Mouse (Mus musculus): ENCODE results near the gene Rfx8.

The Rfx8 gene

DNA sequence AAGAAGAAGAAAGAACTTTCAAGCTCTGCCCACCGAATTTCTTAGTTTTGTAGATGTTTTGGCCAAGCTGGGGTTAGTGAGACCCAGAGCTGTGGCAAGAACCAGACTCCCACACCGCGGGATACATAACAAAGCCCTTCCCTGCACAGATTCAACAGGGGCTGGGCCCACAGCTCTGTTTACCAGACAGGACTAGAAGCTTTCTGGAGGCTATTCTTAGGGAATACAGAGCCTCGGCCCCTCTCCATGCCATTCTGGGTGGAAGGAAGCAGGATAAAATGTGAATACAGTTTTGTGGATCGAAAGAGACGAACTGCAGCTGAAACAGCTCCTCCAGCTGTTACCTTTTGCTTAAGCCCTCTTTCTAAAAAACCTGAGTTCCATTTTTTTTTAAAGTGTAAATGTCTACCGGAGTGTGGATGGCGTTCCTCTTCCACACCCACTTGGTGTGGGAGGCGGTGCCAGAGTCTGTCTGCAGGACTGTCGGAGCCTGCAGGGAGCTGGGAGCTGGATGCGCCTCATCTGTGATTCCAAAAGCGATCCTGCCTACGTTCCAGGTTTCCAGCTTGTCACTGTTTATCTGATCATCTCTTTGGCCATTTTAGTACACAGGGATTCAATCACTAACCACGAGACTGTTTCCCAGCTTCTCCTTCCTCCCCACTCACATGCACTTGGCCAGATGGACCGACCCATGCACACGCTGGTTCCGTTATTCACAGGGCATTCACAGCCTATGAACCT is 70.9 kb downstream of the Rfx8 start:
- intact Hi-C loops (cut with DNase I), result no loop called here

DNA sequence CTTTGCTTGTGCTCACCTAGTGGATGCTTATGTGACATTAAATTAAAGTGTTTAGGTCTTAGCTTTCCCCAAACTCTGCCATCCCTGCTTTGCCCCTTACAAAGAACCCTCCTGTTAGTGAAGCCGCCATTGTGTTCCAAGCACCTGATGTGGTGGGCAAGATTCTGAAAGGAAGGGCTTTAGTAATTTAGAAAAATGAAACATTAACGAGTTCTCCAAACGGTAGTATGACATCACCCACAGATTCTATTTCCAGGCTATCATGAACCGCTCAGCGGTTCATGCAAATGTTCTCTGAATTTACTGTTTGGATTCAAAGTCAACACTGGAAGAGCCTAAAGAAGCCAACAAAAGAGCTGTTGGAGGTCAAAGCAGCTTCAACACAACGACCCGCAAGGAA is 72.2 kb downstream of the Rfx8 start:
- intact Hi-C loops (cut with DNase I), result no loop called here

DNA sequence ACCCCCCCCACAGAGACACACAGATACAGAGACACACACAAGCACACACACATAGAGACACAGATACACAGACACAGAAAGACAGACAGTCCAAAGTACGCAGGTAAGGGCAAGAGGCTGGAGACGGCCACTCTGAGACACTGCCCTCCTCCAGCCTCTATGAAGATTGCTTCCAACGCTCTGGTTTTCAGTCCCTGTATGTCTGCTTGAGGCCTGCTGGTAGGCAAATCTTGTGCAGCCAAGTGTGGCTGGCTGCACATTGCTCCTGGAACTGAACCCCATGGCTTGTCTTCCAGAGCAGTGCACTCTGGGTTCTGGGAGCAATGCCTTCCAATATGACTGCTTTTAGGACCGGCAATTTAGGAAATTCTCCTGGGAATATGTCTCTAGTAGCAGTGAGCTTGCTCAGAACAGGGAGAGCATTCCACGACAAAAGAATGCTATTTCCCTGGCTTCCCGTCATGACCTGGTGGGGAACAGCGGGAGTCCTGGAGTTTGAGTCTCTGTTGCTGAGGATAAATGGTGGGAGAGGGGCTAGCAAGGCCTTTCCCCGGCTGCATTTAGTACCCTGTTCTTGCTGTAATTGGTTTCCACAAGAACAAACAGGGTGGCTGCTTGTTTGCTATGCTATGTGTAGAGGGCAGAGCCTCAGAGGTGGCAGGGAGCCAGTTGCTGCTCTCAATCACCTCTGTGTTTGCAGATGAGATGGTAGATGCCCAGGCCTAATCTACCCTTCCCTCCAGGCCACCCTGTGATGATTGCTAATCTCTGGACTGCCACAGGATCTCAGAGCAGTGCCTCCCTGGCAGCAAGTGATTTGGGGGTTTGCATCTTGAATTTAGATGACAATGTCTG is 74.7 kb downstream of the Rfx8 start:
- intact Hi-C loops (cut with DNase I), result no loop called here

DNA sequence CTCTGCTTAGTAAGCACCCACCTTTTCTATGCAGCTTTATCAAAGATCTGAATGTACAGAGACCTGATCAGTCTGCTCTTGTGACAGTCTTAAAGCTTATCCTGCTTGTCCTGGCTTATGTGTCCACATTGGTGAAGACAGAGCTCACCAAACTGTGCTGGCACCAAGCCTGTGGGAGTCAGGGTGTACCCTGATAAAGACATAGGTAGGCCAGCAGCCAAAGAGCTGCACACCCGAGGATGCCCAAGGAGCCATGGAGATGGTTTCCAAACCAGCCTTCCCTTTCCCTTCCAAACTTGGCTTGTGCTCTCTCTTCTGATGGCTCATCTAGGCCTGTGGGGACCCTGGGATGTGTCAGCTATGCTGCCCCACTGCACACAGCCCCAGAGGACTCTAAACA is 76.5 kb downstream of the Rfx8 start:
- intact Hi-C loops (cut with DNase I), result no loop called here

DNA sequence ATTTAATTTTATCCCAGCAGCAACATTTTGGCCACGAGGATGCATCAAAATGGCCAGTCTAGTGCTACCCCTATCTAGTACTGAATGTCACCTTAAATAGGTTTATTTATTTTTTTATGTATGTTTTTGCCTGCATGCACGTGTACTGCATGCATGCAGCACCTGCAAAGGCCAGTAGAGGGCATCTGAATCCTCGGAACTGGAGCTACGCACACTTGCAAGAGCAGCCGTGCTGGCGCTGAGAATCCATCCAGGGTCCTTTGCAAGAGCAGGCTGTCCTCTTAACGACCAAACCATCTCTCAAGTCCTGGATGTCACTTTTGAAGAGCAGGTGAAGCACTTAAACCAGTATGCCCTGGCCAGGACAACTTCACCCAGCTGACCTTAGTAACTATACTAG is 79.1 kb downstream of the Rfx8 start:
- intact Hi-C loops (cut with DNase I), result no loop called here

DNA sequence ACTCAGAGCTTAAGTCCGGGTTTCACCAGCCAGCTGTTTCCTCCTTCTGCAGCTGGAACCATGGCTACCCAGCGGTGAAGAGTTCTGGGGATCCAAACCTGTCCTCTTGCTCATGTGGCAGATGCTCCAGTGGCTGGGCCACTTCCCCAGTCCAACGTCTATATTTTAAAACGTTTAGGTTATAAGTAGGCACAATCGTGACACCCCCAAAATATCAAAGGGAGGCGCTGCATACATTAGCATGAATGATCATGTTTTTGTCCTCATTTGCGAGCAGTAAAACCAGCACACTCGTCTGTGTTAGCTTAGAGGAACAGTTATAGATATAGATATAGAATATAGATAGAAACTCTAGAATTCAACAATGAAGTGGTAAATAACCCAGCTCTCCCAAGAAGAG is 83.7 kb downstream of the Rfx8 start:
- intact Hi-C loops (cut with DNase I), result no loop called here

DNA sequence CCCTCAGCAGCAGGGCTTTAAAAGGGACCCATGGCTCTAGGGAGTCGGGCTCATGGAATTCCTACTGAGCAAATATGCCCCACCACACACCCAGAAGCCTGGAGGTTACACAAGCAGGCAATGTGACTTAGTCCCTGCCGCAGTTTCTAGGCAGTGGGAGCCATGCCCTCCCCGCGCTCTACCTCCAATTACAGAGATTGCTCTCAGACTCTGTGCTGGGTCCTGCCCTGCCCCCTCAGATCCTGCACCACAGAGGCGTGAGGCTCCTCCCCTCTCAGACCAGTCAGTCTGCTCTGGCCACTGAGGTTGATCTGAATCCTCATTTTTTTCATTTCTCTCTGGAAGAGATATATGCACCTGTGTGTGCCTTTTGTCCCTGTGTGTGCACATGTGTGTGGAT is 84.1 kb downstream of the Rfx8 start:
- intact Hi-C loops (cut with DNase I), result no loop called here

DNA sequence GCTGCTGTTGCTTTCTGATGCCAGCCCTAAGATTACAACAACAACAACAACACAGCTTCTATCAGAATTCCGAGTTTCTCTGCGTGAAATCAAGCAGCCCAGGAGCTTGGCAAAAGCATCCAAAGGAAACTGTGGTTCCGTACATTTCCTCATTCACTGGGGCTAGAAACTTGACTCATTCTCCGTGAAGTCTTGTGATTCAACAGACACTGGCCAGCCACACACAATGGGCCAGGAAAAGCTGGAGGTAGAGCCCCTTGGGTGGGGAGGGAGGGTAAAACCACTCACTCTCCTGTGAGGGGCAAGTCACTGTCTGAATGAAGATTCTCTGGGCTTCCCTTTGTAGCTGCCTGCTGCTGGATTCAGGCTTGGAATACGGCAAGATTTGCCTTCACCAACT is 84.6 kb downstream of the Rfx8 start:
- intact Hi-C loops (cut with DNase I), result no loop called here

DNA sequence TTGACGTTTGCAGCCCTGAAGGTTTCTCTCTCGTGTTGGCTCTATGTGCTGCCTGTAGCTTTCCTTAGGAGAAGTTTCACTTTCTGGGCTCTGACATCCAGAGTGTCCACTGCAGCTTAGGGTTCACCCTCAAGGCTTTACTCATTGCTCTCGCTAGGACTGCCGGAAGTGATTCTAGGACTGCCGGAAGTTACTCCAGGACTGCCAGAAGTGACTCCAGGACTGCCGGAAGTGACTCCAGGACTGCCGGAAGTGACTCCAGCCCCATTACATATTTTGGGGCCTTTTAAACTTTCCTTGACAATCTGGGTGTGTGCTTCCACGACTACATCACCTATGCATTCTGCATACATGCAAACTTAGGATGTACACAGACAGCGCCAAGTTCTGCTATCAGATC is 92.2 kb downstream of the Rfx8 start:
- intact Hi-C loops (cut with DNase I), result no loop called here

DNA sequence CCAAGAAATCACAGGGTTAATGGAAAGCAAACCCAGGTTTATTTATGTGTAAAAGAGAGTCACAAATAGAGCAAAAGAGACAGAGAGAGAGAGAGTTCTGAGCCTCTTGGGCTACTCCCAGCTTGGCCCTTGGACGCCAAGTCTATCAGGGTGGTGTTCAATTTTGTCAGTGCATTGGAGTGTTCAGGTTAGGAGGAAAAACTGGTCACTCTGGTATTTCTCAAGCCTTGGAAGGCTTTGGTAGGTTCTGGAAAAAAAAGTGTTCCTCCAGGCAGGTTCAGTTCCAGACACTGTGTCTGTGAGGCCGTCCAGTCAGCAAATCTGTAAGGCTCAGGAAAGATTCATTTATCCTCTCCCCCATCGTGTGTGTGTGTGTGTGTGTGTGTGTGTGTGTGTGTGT is 95.3 kb downstream of the Rfx8 start:
- intact Hi-C loops (cut with DNase I), result no loop called here

DNA sequence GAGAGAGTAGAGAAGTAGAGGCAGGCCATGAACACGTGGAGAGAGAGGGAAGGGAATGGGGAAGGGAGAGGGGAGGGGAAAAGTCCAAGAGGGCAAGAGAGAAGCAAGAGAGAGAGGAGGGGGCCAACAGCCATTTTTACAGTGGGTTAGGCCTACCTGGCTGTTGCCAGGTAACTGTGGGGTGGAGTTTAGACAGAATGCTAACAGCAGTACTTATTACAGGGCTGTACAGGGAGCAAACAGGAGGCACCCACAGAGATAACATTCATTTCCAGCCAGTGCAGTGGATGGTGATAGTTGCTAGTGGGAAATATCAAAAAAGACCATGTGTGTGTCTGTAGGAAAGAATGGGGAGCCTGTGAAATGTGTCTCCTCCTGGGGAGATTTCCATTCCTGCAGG is 97.1 kb downstream of the Rfx8 start:
- intact Hi-C loops (cut with DNase I), result no loop called here

DNA sequence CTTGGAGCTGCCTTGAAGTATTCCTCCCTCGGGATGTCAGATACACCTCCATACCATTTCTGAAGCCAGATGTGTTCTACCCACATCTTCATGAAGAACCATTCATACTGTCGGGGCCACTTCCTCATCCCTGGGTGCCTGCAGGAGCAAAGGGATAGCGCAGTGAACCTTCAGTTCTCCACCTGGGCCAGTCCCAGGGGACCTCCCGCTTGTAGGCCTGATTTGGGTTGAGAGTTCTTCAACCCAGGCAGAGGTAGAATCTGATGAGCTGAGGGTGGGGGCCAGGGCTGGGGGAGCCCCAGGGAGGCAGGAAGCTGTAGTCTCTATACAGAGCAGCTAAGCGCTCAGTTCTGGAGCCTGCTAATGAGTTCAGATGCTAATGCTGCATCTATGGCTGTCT is 97.7 kb downstream of the Rfx8 start:
- intact Hi-C loops (cut with DNase I), result no loop called here

DNA sequence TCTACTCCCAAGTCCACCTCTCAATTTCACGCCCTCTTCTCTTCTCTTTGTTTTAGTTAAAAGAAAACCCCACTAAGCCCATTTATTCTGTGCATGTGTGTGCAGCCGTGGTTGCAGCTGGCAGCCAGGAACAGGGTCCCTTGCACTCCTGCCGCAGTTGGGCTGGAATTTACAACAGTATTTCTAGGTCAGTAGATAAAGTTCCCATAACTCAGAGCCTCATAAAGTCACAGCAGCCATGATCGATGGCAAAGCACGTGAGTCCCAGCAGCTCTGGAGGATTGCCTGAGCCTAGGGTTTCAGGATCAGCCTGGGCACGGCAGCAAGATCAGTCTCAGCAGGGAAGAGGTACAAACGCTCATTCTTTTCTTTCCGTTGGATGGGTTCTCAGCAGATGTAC is 102.3 kb downstream of the Rfx8 start:
- intact Hi-C loops (cut with DNase I), result no loop called here

DNA sequence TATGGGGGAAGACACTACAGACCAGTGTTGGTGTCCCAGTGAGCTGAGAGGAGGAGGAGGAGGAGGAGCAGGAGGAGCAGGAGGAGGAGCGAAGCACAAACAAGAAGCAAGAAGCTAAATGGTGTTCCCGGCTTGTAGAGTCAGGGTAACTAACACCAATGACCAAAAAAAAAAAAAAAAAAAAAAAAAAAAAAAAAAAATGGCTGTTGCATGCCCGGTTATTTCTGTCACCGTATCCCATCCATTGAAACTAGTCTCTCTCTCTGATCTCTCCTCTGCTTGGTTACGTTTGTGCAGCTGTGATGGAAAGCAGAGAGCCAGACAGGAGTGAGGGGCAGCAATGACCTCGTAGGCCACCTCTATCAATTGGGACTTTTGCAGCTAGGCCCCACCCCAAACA is 105.3 kb downstream of the Rfx8 start:
- intact Hi-C loops (cut with DNase I), result no loop called here

All from adrenal gland (tissue).